Mouse (Mus musculus): Measurements from ENCODE around the gene Rabepk. TPM values are rescaled to one million over a fixed set of nuclear protein-coding genes. Genes with fewer than 3 reads are reported as not detected.
A peak's percentile ranks its signal among the peaks of the same experiment; 100 is the strongest.
"Not testable (repeated sequence)": the region's sequence is repeated elsewhere in the genome, so short reads cannot be mapped to it uniquely, and the experiment has no call there.

Rabepk gene
- polyA plus RNA-seq, 1 experiment from 2014 or later: 36.0 TPM

DNA sequence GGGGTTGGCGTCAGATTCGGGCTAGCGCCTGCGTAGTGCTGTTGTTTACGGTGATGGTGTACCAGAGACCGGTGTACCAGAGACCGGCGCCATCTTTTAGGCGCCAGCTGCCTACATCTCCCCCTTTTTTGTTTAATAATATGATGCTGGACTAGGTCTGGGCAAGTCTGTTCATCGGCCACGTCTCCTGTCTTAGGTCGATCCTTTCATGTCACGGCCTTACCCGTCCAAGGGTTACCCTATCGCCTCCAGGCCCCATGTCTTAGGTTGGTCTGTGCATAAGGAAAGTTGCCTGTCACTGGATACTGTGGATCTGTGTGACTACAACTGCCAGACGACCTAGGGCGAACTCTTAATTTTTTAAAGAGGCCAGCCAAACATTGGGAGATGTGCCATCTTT is 30.4 kb upstream of the Rabepk start:
- H3K9ac ChIP-seq (ENCODE audit: low read depth, low read length); H3K9me3 ChIP-seq (ENCODE audit: control insufficient read depth, low read length); H3K27ac ChIP-seq (ENCODE audit: low read depth, low read length); H3K36me3 ChIP-seq (ENCODE audit: control insufficient read depth, insufficient read depth, low read length); DNase-seq (ENCODE audit: low spot score); H3K4me2 ChIP-seq (replicated peaks; ENCODE audit: low read depth, low read length); H3K4me1 ChIP-seq (replicated peaks; ENCODE audit: control insufficient read depth, insufficient read depth, low read length); ATAC-seq (ENCODE audit: low FRiP score); H3K4me3 ChIP-seq (ENCODE audit: low read depth, low read length); H3K27me3 ChIP-seq (ENCODE audit: control insufficient read depth, insufficient read depth, low read length): not testable (repeated sequence)
- WGBS: 95% methylated on average over 17 of the region's 17 CpGs

DNA sequence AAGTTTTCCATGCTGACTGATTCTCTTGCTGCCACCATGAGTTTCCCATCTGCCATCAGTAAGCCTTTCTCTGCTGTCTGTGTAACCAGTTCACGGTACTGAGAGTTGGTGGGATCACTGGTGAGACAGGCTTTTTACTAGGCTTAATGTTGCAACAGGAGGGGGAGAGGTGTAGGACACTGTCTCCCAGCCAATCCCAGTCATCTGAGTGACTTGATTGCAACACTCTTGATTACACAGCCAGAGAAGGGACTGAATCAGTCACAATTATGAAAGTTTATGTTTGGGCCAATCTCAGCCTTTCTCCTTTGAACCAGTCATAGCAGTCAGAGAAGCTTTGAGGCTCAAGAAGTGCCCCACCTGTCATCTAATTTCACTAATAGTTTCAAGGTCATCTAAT is 28.3 kb upstream of the Rabepk start:
- no peak overlapping the region for H3K27ac ChIP-seq (ENCODE audit: low read depth, low read length)
- no peak overlapping the region for H3K4me2 ChIP-seq (replicated peaks; ENCODE audit: low read depth, low read length)
- H3K27me3 ChIP-seq (ENCODE audit: control insufficient read depth, insufficient read depth, low read length): no peaks in the 10 kb centered on the region
- no peak overlapping the region for H3K4me3 ChIP-seq (ENCODE audit: low read depth, low read length)
- no peaks in the 10 kb centered on the region for H3K36me3 ChIP-seq (ENCODE audit: control insufficient read depth, insufficient read depth, low read length)
- WGBS: 83% methylated on average over 1 of the region's 1 CpGs
- H3K9ac ChIP-seq (ENCODE audit: low read depth, low read length): no peak overlapping the region
- ATAC-seq (ENCODE audit: low FRiP score): no peak
- H3K4me1 ChIP-seq (replicated peaks; ENCODE audit: control insufficient read depth, insufficient read depth, low read length): no peaks in the 10 kb centered on the region; the same call in 1 of the 2 replicates
- no peak for DNase-seq (ENCODE audit: low spot score)
- no peaks in the 10 kb centered on the region for H3K9me3 ChIP-seq (ENCODE audit: control insufficient read depth, low read length)

DNA sequence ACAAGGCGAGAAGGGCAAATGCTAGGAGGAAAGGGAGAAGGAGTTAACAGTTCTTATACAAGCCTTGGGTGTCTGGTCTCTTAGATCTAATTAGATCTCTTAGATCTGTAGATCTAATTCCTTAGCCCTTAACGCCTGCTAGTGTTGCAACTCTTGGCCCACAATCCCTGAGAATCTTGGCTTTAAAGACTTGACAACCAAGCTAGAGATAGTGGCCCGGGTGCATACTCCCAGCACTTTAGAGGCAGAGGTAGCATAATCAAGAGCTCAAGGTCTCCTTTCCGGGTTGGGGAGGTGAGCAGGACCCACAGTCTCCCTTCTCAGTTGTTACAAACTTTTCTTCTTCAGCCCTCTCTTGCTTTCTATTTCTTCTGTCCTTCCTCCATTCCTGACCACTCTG is 27.9 kb upstream of the Rabepk start:
- H3K36me3 ChIP-seq (ENCODE audit: control insufficient read depth, insufficient read depth, low read length): no peaks in the 10 kb centered on the region
- H3K4me1 ChIP-seq (replicated peaks; ENCODE audit: control insufficient read depth, insufficient read depth, low read length): no peaks in the 10 kb centered on the region; the same call in 1 of the 2 replicates
- WGBS: 88% methylated on average over 4 of the region's 4 CpGs
- no peak overlapping the region for H3K4me3 ChIP-seq (ENCODE audit: low read depth, low read length)
- ATAC-seq (ENCODE audit: low FRiP score) (no peak), DNase-seq (ENCODE audit: low spot score) (no peak)
- no peaks in the 10 kb centered on the region for H3K9me3 ChIP-seq (ENCODE audit: control insufficient read depth, low read length)
- H3K4me2 ChIP-seq (replicated peaks; ENCODE audit: low read depth, low read length): no peak overlapping the region
- H3K27me3 ChIP-seq (ENCODE audit: control insufficient read depth, insufficient read depth, low read length): no peaks in the 10 kb centered on the region
- no peak overlapping the region for H3K9ac ChIP-seq (ENCODE audit: low read depth, low read length)
- no peak overlapping the region for H3K27ac ChIP-seq (ENCODE audit: low read depth, low read length)

DNA sequence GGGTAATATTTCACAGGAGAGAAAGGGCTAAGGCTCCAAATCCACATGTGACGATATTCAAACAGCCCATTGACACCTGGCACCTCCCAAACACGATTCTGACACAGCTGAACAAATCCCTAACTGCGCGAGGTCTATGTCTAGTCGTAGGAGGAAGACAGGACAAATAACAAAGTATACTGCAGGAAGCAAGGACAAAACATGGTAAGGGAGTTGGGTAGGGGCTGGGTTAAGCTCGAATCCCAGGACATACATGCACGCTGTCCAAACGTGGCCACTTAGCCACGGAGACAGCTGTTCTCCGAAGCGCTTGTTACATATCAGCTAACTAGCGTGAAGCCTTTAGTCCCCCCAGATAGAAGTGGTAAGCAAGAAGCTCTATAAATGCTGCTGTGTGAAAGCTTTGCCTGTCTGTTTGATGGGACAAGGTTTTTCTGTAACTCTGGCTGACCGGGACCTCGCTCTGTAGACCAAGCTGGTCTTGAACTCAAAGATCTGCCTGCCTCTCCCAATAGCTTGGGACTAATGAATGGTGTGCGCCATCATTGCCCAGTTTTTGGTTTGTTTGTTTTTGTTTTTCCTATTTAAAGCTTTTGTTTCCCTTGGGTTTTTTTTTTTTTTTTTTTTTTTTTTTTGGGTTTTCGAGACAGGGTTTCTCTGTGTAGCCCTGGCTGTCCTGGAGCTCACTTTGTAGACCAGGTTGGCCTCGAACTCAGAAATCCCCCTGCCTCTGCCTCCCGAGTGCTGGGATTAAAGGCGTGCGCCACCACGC is 26.9 kb upstream of the Rabepk start:
- peak; percentile 34 for DNase-seq (ENCODE audit: low spot score)
- Histone ChIP-seq H3K4me3 (ENCODE audit: low read depth, low read length) (peak overlapping the region; percentile 65), H3K36me3 (ENCODE audit: control insufficient read depth, insufficient read depth, low read length) (no peaks in the 10 kb centered on the region), H3K27ac (ENCODE audit: low read depth, low read length) (no peak overlapping the region; the same call in 1 of the 2 replicates), H3K9ac (ENCODE audit: low read depth, low read length) (peak overlapping the region; percentile 65), H3K4me1 (replicated peaks; ENCODE audit: control insufficient read depth, insufficient read depth, low read length) (no peaks in the 10 kb centered on the region; the same call in 1 of the 2 replicates), H3K27me3 (ENCODE audit: control insufficient read depth, insufficient read depth, low read length) (no peaks in the 10 kb centered on the region), H3K9me3 (ENCODE audit: control insufficient read depth, low read length) (no peaks in the 10 kb centered on the region), H3K4me2 (replicated peaks; ENCODE audit: low read depth, low read length) (peak overlapping the region; percentile 64)
- 31% methylated on average over 19 of the region's 21 CpGs for WGBS
- no peak; the same call in 1 of the 2 replicates for ATAC-seq (ENCODE audit: low FRiP score)

DNA sequence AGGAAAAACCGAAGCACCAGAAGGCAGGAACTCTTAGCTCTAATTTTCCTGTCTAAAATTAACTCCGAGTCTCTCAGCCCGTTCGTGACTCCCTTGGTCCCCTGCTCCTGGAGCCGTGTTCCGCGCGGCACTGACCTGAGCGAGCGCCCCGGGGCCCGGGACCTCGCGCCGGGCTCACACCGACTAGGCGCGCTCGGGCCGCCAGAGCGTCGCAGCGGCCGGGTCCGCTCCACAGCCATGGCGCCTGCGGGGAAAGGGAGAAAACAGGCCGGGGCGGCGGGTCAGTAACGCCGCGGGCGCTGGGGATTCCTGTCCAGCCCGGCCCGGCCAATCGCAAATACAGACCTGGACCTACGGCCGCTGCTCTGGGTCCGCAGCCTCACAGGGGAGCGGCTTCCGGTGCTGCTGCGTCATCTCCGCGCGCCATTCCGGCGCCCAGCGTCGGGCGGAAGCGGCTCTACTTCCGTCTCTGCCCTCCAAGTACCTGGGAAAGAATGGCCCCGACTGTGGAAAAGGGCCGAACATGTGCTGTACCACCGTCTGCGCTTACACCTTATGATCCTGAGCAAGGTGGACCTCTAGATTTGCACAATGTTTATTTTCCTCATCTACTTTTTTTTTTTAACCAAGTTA is 26.2 kb upstream of the Rabepk start, which contains the start of gene Fbxw2:
TSS of gene Fbxw2 (minus strand) at position 485 of the 633 bp plus-strand sequence.
- Histone ChIP-seq H3K9me3 (ENCODE audit: control insufficient read depth, low read length) (no peaks in the 10 kb centered on the region), H3K36me3 (ENCODE audit: control insufficient read depth, insufficient read depth, low read length) (no peaks in the 10 kb centered on the region), H3K4me1 (replicated peaks; ENCODE audit: control insufficient read depth, insufficient read depth, low read length) (no peaks in the 10 kb centered on the region; the same call in 1 of the 2 replicates), H3K27me3 (ENCODE audit: control insufficient read depth, insufficient read depth, low read length) (no peaks in the 10 kb centered on the region), H3K4me3 (ENCODE audit: low read depth, low read length) (peak within 1 kb of the TSS; percentile 65), H3K27ac (ENCODE audit: low read depth, low read length) (peak within 1 kb of the TSS; percentile 49), H3K4me2 (replicated peaks; ENCODE audit: low read depth, low read length) (peak within 1 kb of the TSS; percentile 64), H3K9ac (ENCODE audit: low read depth, low read length) (peak within 1 kb of the TSS; percentile 65)
- ATAC-seq (ENCODE audit: low FRiP score) (peak; percentile 97), DNase-seq (ENCODE audit: low spot score) (peak; percentile 94)
- WGBS: under 1% methylated on average over 50 of the region's 57 CpGs

DNA sequence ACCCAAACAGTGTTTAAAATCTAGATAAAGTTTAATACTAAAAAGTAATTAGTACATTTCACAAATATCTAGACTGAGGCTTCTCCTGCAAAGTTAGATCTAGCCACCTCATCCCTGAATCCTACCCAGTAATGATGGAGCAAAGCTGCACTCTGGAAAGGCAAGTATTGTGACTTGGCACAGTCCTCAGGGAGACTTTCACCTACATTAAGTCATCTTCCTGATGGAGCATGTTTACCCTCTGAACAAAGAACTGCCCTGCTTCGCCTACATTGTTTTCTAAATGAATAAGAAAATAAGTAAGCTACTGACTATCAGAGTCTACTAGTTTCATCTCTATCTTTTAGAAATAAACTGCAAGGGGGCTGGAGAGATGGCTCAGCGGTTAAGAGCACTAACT is 18.8 kb upstream of the Rabepk start:
- H3K4me1 ChIP-seq (replicated peaks; ENCODE audit: control insufficient read depth, insufficient read depth, low read length): no peaks in the 10 kb centered on the region
- ATAC-seq (ENCODE audit: low FRiP score) (no peak), DNase-seq (ENCODE audit: low spot score) (no peak)
- no peak overlapping the region for H3K4me2 ChIP-seq (replicated peaks; ENCODE audit: low read depth, low read length)
- H3K36me3 ChIP-seq (ENCODE audit: control insufficient read depth, insufficient read depth, low read length): no peaks in the 10 kb centered on the region
- WGBS: 92% methylated on average over 2 of the region's 2 CpGs
- H3K9me3 ChIP-seq (ENCODE audit: control insufficient read depth, low read length): no peaks in the 10 kb centered on the region
- no peaks in the 10 kb centered on the region for H3K27me3 ChIP-seq (ENCODE audit: control insufficient read depth, insufficient read depth, low read length)
- no peak overlapping the region for H3K4me3 ChIP-seq (ENCODE audit: low read depth, low read length)
- no peak overlapping the region for H3K27ac ChIP-seq (ENCODE audit: low read depth, low read length)
- H3K9ac ChIP-seq (ENCODE audit: low read depth, low read length): no peak overlapping the region

DNA sequence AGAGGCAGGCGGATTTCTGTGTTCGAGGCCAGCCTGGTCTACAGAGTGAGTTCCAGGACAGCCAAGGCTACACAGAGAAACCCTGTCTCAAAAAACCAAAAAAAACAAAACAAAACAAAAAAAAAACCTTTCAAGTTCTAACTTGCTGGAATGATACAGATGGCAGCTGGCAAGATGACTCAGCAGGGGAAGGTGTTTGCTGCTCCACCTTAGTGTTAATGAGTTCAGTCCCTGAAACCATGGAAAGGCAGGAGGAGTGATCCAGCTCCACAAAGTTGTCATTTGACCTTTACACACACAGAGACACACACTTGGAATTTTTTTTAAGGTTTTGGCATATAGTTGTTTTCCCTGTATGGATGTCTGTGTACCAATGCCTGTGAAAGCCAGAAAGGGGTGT is 16.2 kb upstream of the Rabepk start:
- not testable (repeated sequence) for H3K4me3 ChIP-seq (ENCODE audit: low read depth, low read length); H3K9ac ChIP-seq (ENCODE audit: low read depth, low read length); H3K9me3 ChIP-seq (ENCODE audit: control insufficient read depth, low read length); H3K4me2 ChIP-seq (replicated peaks; ENCODE audit: low read depth, low read length); H3K36me3 ChIP-seq (ENCODE audit: control insufficient read depth, insufficient read depth, low read length); ATAC-seq (ENCODE audit: low FRiP score); H3K27me3 ChIP-seq (ENCODE audit: control insufficient read depth, insufficient read depth, low read length); DNase-seq (ENCODE audit: low spot score); H3K27ac ChIP-seq (ENCODE audit: low read depth, low read length); H3K4me1 ChIP-seq (replicated peaks; ENCODE audit: control insufficient read depth, insufficient read depth, low read length)
- WGBS: 100% methylated on average over 2 of the region's 2 CpGs

DNA sequence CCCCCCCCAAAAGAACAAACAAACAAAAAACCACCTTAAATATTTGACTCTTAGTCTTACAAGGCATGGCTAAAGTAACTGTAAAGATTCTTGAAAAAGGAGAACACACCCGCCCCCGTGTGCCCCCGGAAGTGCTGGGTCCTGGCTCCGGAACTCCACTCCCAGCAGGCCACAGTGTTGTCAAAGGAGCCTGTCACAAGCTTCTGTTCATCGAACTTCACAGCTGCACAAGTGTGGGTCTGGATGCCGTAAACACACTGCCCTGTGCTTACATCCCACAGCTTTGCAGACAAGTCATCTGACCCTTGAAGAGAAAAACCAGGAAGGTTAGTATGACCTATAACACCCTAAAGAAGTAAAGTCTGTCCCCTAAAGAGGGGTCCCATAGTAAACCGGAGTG is 13.0 kb upstream of the Rabepk start:
- H3K36me3 ChIP-seq (ENCODE audit: control insufficient read depth, insufficient read depth, low read length): peaks cover 5% of the 10 kb centered on the region
- 90% methylated on average over 7 of the region's 7 CpGs for WGBS
- H3K27me3 ChIP-seq (ENCODE audit: control insufficient read depth, insufficient read depth, low read length): no peaks in the 10 kb centered on the region
- ATAC-seq (ENCODE audit: low FRiP score) (no peak), DNase-seq (ENCODE audit: low spot score) (no peak)
- H3K27ac ChIP-seq (ENCODE audit: low read depth, low read length): no peak overlapping the region
- H3K4me2 ChIP-seq (replicated peaks; ENCODE audit: low read depth, low read length): no peak overlapping the region
- H3K9me3 ChIP-seq (ENCODE audit: control insufficient read depth, low read length): no peaks in the 10 kb centered on the region
- H3K4me1 ChIP-seq (replicated peaks; ENCODE audit: control insufficient read depth, insufficient read depth, low read length): no peaks in the 10 kb centered on the region
- H3K4me3 ChIP-seq (ENCODE audit: low read depth, low read length): no peak overlapping the region
- H3K9ac ChIP-seq (ENCODE audit: low read depth, low read length): no peak overlapping the region

DNA sequence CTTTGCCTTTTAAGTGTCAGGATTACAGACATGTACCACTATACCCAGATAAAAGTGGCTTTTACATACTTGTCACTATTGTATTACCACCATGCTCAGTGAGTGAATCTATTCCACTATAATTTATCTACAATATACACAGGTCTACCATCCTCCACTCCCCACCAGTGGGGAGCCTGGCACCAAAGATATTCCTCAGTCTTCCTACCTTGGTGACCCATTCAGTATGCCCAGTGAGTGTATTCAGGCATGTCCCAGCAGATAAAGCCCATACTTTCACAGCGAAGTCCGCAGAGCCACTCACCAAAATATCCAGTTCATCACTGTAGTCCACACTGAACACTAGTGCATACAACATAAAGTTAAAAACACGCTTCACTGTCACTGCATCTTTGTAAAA is 11.1 kb upstream of the Rabepk start:
- WGBS: 98% methylated on average over 3 of the region's 3 CpGs
- no peak overlapping the region for H3K4me2 ChIP-seq (replicated peaks; ENCODE audit: low read depth, low read length)
- no peaks in the 10 kb centered on the region for H3K27me3 ChIP-seq (ENCODE audit: control insufficient read depth, insufficient read depth, low read length)
- H3K36me3 ChIP-seq (ENCODE audit: control insufficient read depth, insufficient read depth, low read length): peaks cover 5% of the 10 kb centered on the region
- no peaks in the 10 kb centered on the region for H3K4me1 ChIP-seq (replicated peaks; ENCODE audit: control insufficient read depth, insufficient read depth, low read length)
- H3K27ac ChIP-seq (ENCODE audit: low read depth, low read length): no peak overlapping the region
- ATAC-seq (ENCODE audit: low FRiP score) (no peak), DNase-seq (ENCODE audit: low spot score) (no peak)
- no peaks in the 10 kb centered on the region for H3K9me3 ChIP-seq (ENCODE audit: control insufficient read depth, low read length)
- no peak overlapping the region for H3K4me3 ChIP-seq (ENCODE audit: low read depth, low read length)
- H3K9ac ChIP-seq (ENCODE audit: low read depth, low read length): no peak overlapping the region

Data from hindbrain, embryonic 11.5 days (tissue).